Comparison of ENCODE assay signal across 8 mouse cellular contexts in the genomic region with DNA sequence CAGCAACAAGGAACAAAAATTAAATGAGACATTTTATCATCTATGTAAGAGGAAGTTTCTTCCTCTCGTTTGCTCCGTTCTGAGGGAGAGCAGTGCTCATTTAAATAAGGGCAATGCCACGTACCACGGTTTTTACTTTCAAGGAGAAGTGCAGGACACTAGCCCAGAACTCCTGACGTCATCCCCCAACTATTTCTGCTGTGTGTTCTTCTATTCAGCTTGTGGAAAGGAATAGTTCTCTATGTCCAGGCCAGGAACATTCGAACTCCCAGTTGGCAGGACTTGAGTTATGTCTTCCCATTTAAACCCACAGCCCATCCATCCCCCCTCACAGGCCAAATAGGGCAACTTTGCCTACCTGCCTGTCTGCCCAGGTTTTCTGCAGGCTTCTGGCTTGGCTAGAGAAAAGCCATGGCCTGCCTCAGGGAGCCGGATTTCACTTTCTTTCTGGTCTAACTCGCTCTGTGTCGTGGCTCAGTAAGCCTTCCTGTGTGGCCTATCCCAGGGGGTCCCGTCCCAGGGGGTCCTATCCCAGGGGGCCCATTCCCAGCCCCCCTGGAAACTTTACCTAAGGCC. TPM values are rescaled to one million over a fixed set of nuclear protein-coding genes. Genes with fewer than 3 reads are reported as not detected.
DNase-seq lines count a peak whose midpoint lies in the region; ATAC-seq lines count a peak whose summit lies in the region.

No protein-coding gene starts in this region.

- peak overlapping the region; percentile 74 for H3K4me3 ChIP-seq in midbrain, embryonic 10.5 days

- intact Hi-C loops in heart, postnatal 14 days (cut with DNase I) = loop anchor here (5.0 kb wide), 4 partner anchors 35 to 200 kb away; partner anchors contain the start of gene Rap2a

- peaks cover 62% of the 10 kb centered on the region for H3K4me1 ChIP-seq in midbrain, embryonic 10.5 days

- DNase-seq in cerebellum, adult 11-12 months = peak; percentile 64
- no peak for DNase-seq in cerebellum, postnatal 36 days
- DNase-seq in adrenal gland, adult 2 months = peak; percentile 86
- peak; percentile 55 to 65 for DNase-seq in heart, postnatal 14 days
- DNase-seq in kidney, postnatal 36 days = peak; percentile 65 to 90
- peak; percentile 34 for DNase-seq in midbrain, embryonic 10.5 days (ENCODE audit: low spot score)
- DNase-seq in thymus, postnatal 14 days = peak; percentile 41

- no peaks in the 10 kb centered on the region for H3K36me3 ChIP-seq in midbrain, embryonic 10.5 days

- WGBS in midbrain, embryonic 10.5 days = 37% methylated on average over 10 of the region's 10 CpGs

- ATAC-seq in erythroid progenitor cell, adult 5-6 weeks (replicated peaks; ENCODE audit: low FRiP score, poor library complexity, severe bottlenecking) = peak; percentile 41; the same call in 1 of the 2 replicates

- H3K9me3 ChIP-seq in midbrain, embryonic 10.5 days (replicated peaks) = no peaks in the 10 kb centered on the region

- no peaks in the 10 kb centered on the region for H3K27me3 ChIP-seq in midbrain, embryonic 10.5 days (ENCODE audit: low read depth, poor library complexity, severe bottlenecking)

- H3K27ac ChIP-seq in midbrain, embryonic 10.5 days (replicated peaks) = peak overlapping the region; percentile 86

RNA-seq across cellular contexts. Expression of gene Mbnl2, which starts 1.7 kb away (rescaled TPM):
- total RNA-seq in adrenal gland, adult 2 months (2021) = 100 to 1,000 TPM; 219 to 232 TPM
- polyA plus RNA-seq in adrenal gland, adult 2 months (2012; rRNA removed) = 68.6 and 109 TPM in 2 replicates
- 17.7 and 32.7 TPM in 2 replicates for total RNA-seq in erythroid progenitor cell, adult 5-6 weeks (2015; ENCODE audit: low replicate concordance)
- total RNA-seq in erythroid progenitor cell, adult 5-6 weeks (2017; ENCODE audit: low replicate concordance) = 16.3 and 24.0 TPM in 2 replicates
- total RNA-seq in heart, postnatal 14 days (2021) = 100 to 1,000 TPM; 237 to 252 TPM
- 24.0 and 30.5 TPM in 2 replicates for polyA plus RNA-seq in midbrain, embryonic 10.5 days (2016; fragmentation: Nextera tagmentation; extraction: Ambion mirVana)

Comparison
In these comparisons a context has a peak if more than half of its experiments do, and no peak if none do; other contexts are left out.
1. DNase-seq: peak in cerebellum, adult 11-12 months (single experiment), adrenal gland, adult 2 months (single experiment), heart, postnatal 14 days (2 of 2), kidney, postnatal 36 days (2 of 2), midbrain, embryonic 10.5 days (single experiment) and thymus, postnatal 14 days (single experiment); none in cerebellum, postnatal 36 days (0 of 2).
2. RNA of gene Mbnl2, which starts 1.7 kb away (total RNA-seq): 237 to 252 TPM in heart, postnatal 14 days and 219 to 232 TPM in adrenal gland, adult 2 months; 16.3 to 32.7 TPM in erythroid progenitor cell, adult 5-6 weeks; every median in the first group is over 4 times any median in the second.